Mouse (Mus musculus): Measurements from ENCODE around the gene Exoc3. TPM values are rescaled to one million over a fixed set of nuclear protein-coding genes. Genes with fewer than 3 reads are reported as not detected.

The Exoc3 gene
- polyA plus RNA-seq, 1 experiment = 28.3 TPM

DNA sequence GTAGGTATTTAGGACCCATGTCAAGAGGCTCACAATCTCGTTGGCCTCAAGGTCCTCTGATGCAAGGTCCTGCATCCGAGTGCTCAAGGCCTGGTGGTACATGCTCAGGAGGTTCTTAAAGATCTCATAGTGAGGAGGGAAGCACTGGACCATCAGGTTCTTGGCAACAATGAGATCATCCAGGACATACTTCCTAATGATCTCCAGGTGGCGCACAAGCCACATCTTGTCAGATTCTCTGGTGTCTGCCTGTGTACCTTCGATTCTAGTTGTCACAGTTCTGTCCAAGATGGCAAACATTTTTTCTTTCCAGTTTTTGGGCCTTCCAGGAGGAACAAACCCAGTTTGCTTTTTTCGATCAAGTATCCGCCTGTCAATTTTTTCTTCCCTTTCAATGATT, 15.9 kb downstream of the Exoc3 start:
- Histone ChIP-seq H3K79me2 (ENCODE audit: control insufficient read depth, insufficient read depth) (no peaks in the 10 kb centered on the region), H3K4me3 (no peak overlapping the region), H3K27me3 (ENCODE audit: control insufficient read depth, insufficient read depth, insufficient read length) (no peaks in the 10 kb centered on the region), H3K4me2 (ENCODE audit: low read depth) (no peak overlapping the region), H3K36me3 (ENCODE audit: control insufficient read depth, insufficient read depth) (peaks cover 11% of the 10 kb centered on the region), H3ac (ENCODE audit: control insufficient read depth, insufficient read length) (no peak overlapping the region)
- no peak for TF ChIP-seq MYOG (IDR thresholded peaks at IDR 0.05; ENCODE audit: control insufficient read depth in 1 of 3, insufficient read depth in 1 of 3, insufficient read length in 2 of 3, low read depth in 2 of 3)
- no peak for TF ChIP-seq MAX (IDR thresholded peaks at IDR 0.05; ENCODE audit: low read depth)
- TF ChIP-seq CEBPB (IDR thresholded peaks at IDR 0.05; ENCODE audit: insufficient read depth, poor library complexity, severe bottlenecking) = no peak
- TF ChIP-seq POLR2A (IDR thresholded peaks at IDR 0.05; ENCODE audit: insufficient read length, low read depth) = no peak
- TF ChIP-seq USF1 (IDR thresholded peaks at IDR 0.05; ENCODE audit: low read depth) = no peak
- no peak for TF ChIP-seq POLR2AphosphoS2 (IDR thresholded peaks at IDR 0.05; ENCODE audit: insufficient read length, low read depth)
- no peak for TF ChIP-seq MYOD1 (IDR thresholded peaks at IDR 0.05; ENCODE audit: control insufficient read depth in 1 of 3, insufficient read length in 2 of 3, low read depth in 2 of 3)
- no peak for TF ChIP-seq E2F4 (IDR thresholded peaks at IDR 0.05; ENCODE audit: insufficient read depth)
- no peak for TF ChIP-seq SRF (IDR thresholded peaks at IDR 0.05; ENCODE audit: control insufficient read depth, insufficient read length, low read depth)
- no peak for TF ChIP-seq TCF3 (IDR thresholded peaks at IDR 0.05; ENCODE audit: insufficient read length, low read depth)
- no peak for TF ChIP-seq REST (IDR thresholded peaks at IDR 0.05; ENCODE audit: insufficient read depth, insufficient read length)
- TF ChIP-seq TCF12 (IDR thresholded peaks at IDR 0.05; ENCODE audit: insufficient read depth, poor library complexity, severe bottlenecking) = no peak

GRCm38 (mm10) chr13:74183011-74183695, 25.4 kb downstream of the Exoc3 start:
- Histone ChIP-seq H3K4me2 (ENCODE audit: low read depth) (no peak overlapping the region), H3K4me3 (no peak overlapping the region), H3K27me3 (ENCODE audit: control insufficient read depth, insufficient read depth, insufficient read length) (no peaks in the 10 kb centered on the region), H3ac (ENCODE audit: control insufficient read depth, insufficient read length) (no peak overlapping the region), H3K36me3 (ENCODE audit: control insufficient read depth, insufficient read depth) (peaks cover 14% of the 10 kb centered on the region), H3K79me2 (ENCODE audit: control insufficient read depth, insufficient read depth) (no peaks in the 10 kb centered on the region)
- no peak for TF ChIP-seq TCF12 (IDR thresholded peaks at IDR 0.05; ENCODE audit: insufficient read depth, poor library complexity, severe bottlenecking)
- TF ChIP-seq POLR2A (IDR thresholded peaks at IDR 0.05; ENCODE audit: insufficient read length, low read depth) = no peak
- TF ChIP-seq SRF (IDR thresholded peaks at IDR 0.05; ENCODE audit: control insufficient read depth, insufficient read length, low read depth) = no peak
- no peak for TF ChIP-seq POLR2AphosphoS2 (IDR thresholded peaks at IDR 0.05; ENCODE audit: insufficient read length, low read depth)
- TF ChIP-seq USF1 (IDR thresholded peaks at IDR 0.05; ENCODE audit: low read depth) = no peak
- TF ChIP-seq CEBPB (IDR thresholded peaks at IDR 0.05; ENCODE audit: insufficient read depth, poor library complexity, severe bottlenecking) = no peak
- no peak for TF ChIP-seq MAX (IDR thresholded peaks at IDR 0.05; ENCODE audit: low read depth)
- no peak for TF ChIP-seq E2F4 (IDR thresholded peaks at IDR 0.05; ENCODE audit: insufficient read depth)
- no peak for TF ChIP-seq REST (IDR thresholded peaks at IDR 0.05; ENCODE audit: insufficient read depth, insufficient read length)
- no peak for TF ChIP-seq MYOG (IDR thresholded peaks at IDR 0.05; ENCODE audit: control insufficient read depth in 1 of 3, insufficient read depth in 1 of 3, insufficient read length in 2 of 3, low read depth in 2 of 3)
- TF ChIP-seq MYOD1 (IDR thresholded peaks at IDR 0.05; ENCODE audit: control insufficient read depth in 1 of 3, insufficient read length in 2 of 3, low read depth in 2 of 3) = no peak
- TF ChIP-seq TCF3 (IDR thresholded peaks at IDR 0.05; ENCODE audit: insufficient read length, low read depth) = no peak

DNA sequence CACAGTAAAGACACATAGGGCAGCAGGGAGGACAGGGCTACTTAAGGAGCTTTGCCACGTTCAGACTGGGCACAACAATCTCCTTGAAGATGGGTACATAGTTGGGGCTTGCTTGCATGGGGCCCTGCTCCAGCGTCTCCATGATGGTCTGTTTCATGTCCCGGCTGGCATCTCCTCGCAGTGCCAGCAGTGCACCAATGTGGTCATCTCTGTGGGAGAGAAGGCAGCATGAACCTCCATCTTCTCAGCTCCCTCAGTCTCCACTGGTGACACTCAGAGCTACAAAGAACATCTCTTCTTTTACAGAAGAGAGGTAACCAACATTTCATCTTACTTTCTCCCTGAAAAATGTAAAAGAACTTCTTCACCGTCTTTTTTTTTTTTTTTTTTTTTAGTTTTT, 36.5 kb downstream of the Exoc3 start:
- no peak overlapping the region for H3K4me2 ChIP-seq (ENCODE audit: low read depth)

GRCm38 (mm10) chr13:74169446-74170164, 38.9 kb downstream of the Exoc3 start:
- Histone ChIP-seq H3K4me3 (no peak overlapping the region), H3K36me3 (ENCODE audit: control insufficient read depth, insufficient read depth) (peaks cover 18% of the 10 kb centered on the region), H3K27me3 (ENCODE audit: control insufficient read depth, insufficient read depth, insufficient read length) (no peaks in the 10 kb centered on the region), H3K4me2 (ENCODE audit: low read depth) (no peak overlapping the region), H3ac (ENCODE audit: control insufficient read depth, insufficient read length) (no peak overlapping the region), H3K79me2 (ENCODE audit: control insufficient read depth, insufficient read depth) (no peaks in the 10 kb centered on the region)
- no peak for TF ChIP-seq TCF3 (IDR thresholded peaks at IDR 0.05; ENCODE audit: insufficient read length, low read depth)
- TF ChIP-seq MYOG (IDR thresholded peaks at IDR 0.05; ENCODE audit: control insufficient read depth in 1 of 3, insufficient read depth in 1 of 3, insufficient read length in 2 of 3, low read depth in 2 of 3) = no peak
- no peak for TF ChIP-seq E2F4 (IDR thresholded peaks at IDR 0.05; ENCODE audit: insufficient read depth)
- TF ChIP-seq MAX (IDR thresholded peaks at IDR 0.05; ENCODE audit: low read depth) = no peak
- no peak for TF ChIP-seq REST (IDR thresholded peaks at IDR 0.05; ENCODE audit: insufficient read depth, insufficient read length)
- no peak for TF ChIP-seq CEBPB (IDR thresholded peaks at IDR 0.05; ENCODE audit: insufficient read depth, poor library complexity, severe bottlenecking)
- TF ChIP-seq POLR2AphosphoS2 (IDR thresholded peaks at IDR 0.05; ENCODE audit: insufficient read length, low read depth) = no peak
- TF ChIP-seq MYOD1 (IDR thresholded peaks at IDR 0.05; ENCODE audit: control insufficient read depth in 1 of 3, insufficient read length in 2 of 3, low read depth in 2 of 3) = no peak
- no peak for TF ChIP-seq TCF12 (IDR thresholded peaks at IDR 0.05; ENCODE audit: insufficient read depth, poor library complexity, severe bottlenecking)
- no peak for TF ChIP-seq SRF (IDR thresholded peaks at IDR 0.05; ENCODE audit: control insufficient read depth, insufficient read length, low read depth)
- TF ChIP-seq POLR2A (IDR thresholded peaks at IDR 0.05; ENCODE audit: insufficient read length, low read depth) = no peak
- TF ChIP-seq USF1 (IDR thresholded peaks at IDR 0.05; ENCODE audit: low read depth) = no peak

More for the DNA sequence above, 36.5 kb downstream of the Exoc3 start:
- Histone ChIP-seq H3K36me3 (ENCODE audit: control insufficient read depth, insufficient read depth) (peaks cover 18% of the 10 kb centered on the region), H3ac (ENCODE audit: control insufficient read depth, insufficient read length) (no peak overlapping the region), H3K27me3 (ENCODE audit: control insufficient read depth, insufficient read depth, insufficient read length) (no peaks in the 10 kb centered on the region), H3K4me3 (no peak overlapping the region), H3K79me2 (ENCODE audit: control insufficient read depth, insufficient read depth) (no peaks in the 10 kb centered on the region)
- TF ChIP-seq REST (IDR thresholded peaks at IDR 0.05; ENCODE audit: insufficient read depth, insufficient read length) (no peak), USF1 (IDR thresholded peaks at IDR 0.05; ENCODE audit: low read depth) (no peak), POLR2A (IDR thresholded peaks at IDR 0.05; ENCODE audit: insufficient read length, low read depth) (no peak), MYOG (IDR thresholded peaks at IDR 0.05; ENCODE audit: control insufficient read depth in 1 of 3, insufficient read depth in 1 of 3, insufficient read length in 2 of 3, low read depth in 2 of 3) (no peak), TCF3 (IDR thresholded peaks at IDR 0.05; ENCODE audit: insufficient read length, low read depth) (no peak), TCF12 (IDR thresholded peaks at IDR 0.05; ENCODE audit: insufficient read depth, poor library complexity, severe bottlenecking) (no peak), POLR2AphosphoS2 (IDR thresholded peaks at IDR 0.05; ENCODE audit: insufficient read length, low read depth) (no peak), E2F4 (IDR thresholded peaks at IDR 0.05; ENCODE audit: insufficient read depth) (no peak), MYOD1 (IDR thresholded peaks at IDR 0.05; ENCODE audit: control insufficient read depth in 1 of 3, insufficient read length in 2 of 3, low read depth in 2 of 3) (no peak), MAX (IDR thresholded peaks at IDR 0.05; ENCODE audit: low read depth) (no peak), CEBPB (IDR thresholded peaks at IDR 0.05; ENCODE audit: insufficient read depth, poor library complexity, severe bottlenecking) (no peak), SRF (IDR thresholded peaks at IDR 0.05; ENCODE audit: control insufficient read depth, insufficient read length, low read depth) (no peak)

Measured in myocyte (in vitro differentiated cells).